8 mouse cellular contexts compared by ENCODE assay signal in genomic region chr19:32292067-32292739, GRCm38 (mm10).
DNase-seq lines count a peak whose midpoint lies in the region; ATAC-seq and TF ChIP-seq lines count a peak whose summit lies in the region.

No protein-coding gene starts in this region.

- no peaks in the 10 kb centered on the region for H3K36me3 ChIP-seq in forebrain, embryonic 14.5 days (ENCODE audit: control insufficient read depth, insufficient read depth, low read length)
- no peaks in the 10 kb centered on the region for H3K36me3 ChIP-seq in forebrain, embryonic 10.5 days (replicated peaks)
- H3K36me3 ChIP-seq in embryonic facial prominence, embryonic 15.5 days = no peaks in the 10 kb centered on the region
- H3K36me3 ChIP-seq in lung, postnatal 0 days (ENCODE audit: insufficient read depth, low read length) = no peaks in the 10 kb centered on the region

- no peaks in the 10 kb centered on the region for H3K27me3 ChIP-seq in forebrain, embryonic 14.5 days (replicated peaks; ENCODE audit: control insufficient read depth, insufficient read depth, low read length)
- H3K27me3 ChIP-seq in forebrain, embryonic 10.5 days (ENCODE audit: poor library complexity, severe bottlenecking) = no peaks in the 10 kb centered on the region
- H3K27me3 ChIP-seq in embryonic facial prominence, embryonic 15.5 days = no peaks in the 10 kb centered on the region
- H3K27me3 ChIP-seq in lung, postnatal 0 days (replicated peaks; ENCODE audit: insufficient read depth, low read length) = no peaks in the 10 kb centered on the region

- TF ChIP-seq CTCF in lung, postnatal 0 days (IDR thresholded peaks at IDR 0.05) = no peak

- H3K9ac ChIP-seq in forebrain, embryonic 14.5 days (ENCODE audit: low read length) = no peak overlapping the region
- H3K9ac ChIP-seq in embryonic facial prominence, embryonic 15.5 days = no peak overlapping the region
- no peak overlapping the region for H3K9ac ChIP-seq in lung, postnatal 0 days (replicated peaks; ENCODE audit: low read depth)

- 67% methylated on average over 12 of the region's 12 CpGs for WGBS in forebrain, embryonic 14.5 days
- WGBS in forebrain, embryonic 10.5 days = 87% methylated on average over 12 of the region's 12 CpGs
- 51% methylated on average over 12 of the region's 12 CpGs for WGBS in embryonic facial prominence, embryonic 15.5 days
- WGBS in lung, postnatal 0 days = 24% methylated on average over 12 of the region's 12 CpGs

- H3K4me1 ChIP-seq in forebrain, embryonic 14.5 days (ENCODE audit: control insufficient read depth, insufficient read depth, low read length) = 0 out of 2 replicates have a peak, but pooled peaks cover 3% of the 10 kb centered on the region
- H3K4me1 ChIP-seq in forebrain, embryonic 10.5 days = peaks cover 24% of the 10 kb centered on the region
- H3K4me1 ChIP-seq in embryonic facial prominence, embryonic 15.5 days = peaks cover 17% of the 10 kb centered on the region
- H3K4me1 ChIP-seq in lung, postnatal 0 days (ENCODE audit: insufficient read depth, low read depth, low read length) = peaks cover 15% of the 10 kb centered on the region

- no peaks in the 10 kb centered on the region for H3K9me3 ChIP-seq in forebrain, embryonic 14.5 days (replicated peaks; ENCODE audit: control insufficient read depth, low read length)
- H3K9me3 ChIP-seq in forebrain, embryonic 10.5 days = no peaks in the 10 kb centered on the region
- H3K9me3 ChIP-seq in embryonic facial prominence, embryonic 15.5 days (replicated peaks) = no peaks in the 10 kb centered on the region
- H3K9me3 ChIP-seq in lung, postnatal 0 days (ENCODE audit: low read length) = no peaks in the 10 kb centered on the region

- peak; percentile 84; the same call in 1 of the 2 replicates for TF ChIP-seq EP300 in lung, postnatal 0 days (IDR thresholded peaks at IDR 0.05)

- no peak overlapping the region for H3K27ac ChIP-seq in forebrain, embryonic 14.5 days (ENCODE audit: low read depth, low read length)
- no peak overlapping the region for H3K27ac ChIP-seq in forebrain, embryonic 10.5 days
- H3K27ac ChIP-seq in embryonic facial prominence, embryonic 15.5 days (replicated peaks) = peak overlapping the region; percentile 51; the same call in 1 of the 2 replicates
- peak overlapping the region; percentile 51 for H3K27ac ChIP-seq in lung, postnatal 0 days (ENCODE audit: low read length)

- H3K4me3 ChIP-seq in forebrain, embryonic 14.5 days (ENCODE audit: low read depth, low read length) = no peak overlapping the region
- no peak overlapping the region for H3K4me3 ChIP-seq in forebrain, embryonic 10.5 days
- no peak overlapping the region for H3K4me3 ChIP-seq in embryonic facial prominence, embryonic 15.5 days (replicated peaks)
- no peak overlapping the region for H3K4me3 ChIP-seq in lung, postnatal 0 days (ENCODE audit: low read depth, low read length)

- DNase-seq in forebrain, embryonic 14.5 days (ENCODE audit: low spot score) = peak; percentile 14
- DNase-seq in forebrain, embryonic 10.5 days (ENCODE audit: extremely low spot score, low spot score) = no peak
- peak; percentile 70 for DNase-seq in Muller cell, postnatal 12 days (ENCODE audit: inconsistent ontology term)
- DNase-seq in lung, postnatal 0 days (ENCODE audit: low spot score) = peak; percentile 93
- no peak for DNase-seq in layer of hippocampus, adult 11-12 months (ENCODE audit: low spot score)
- no peak for DNase-seq in frontal cortex, postnatal 25 days (ENCODE audit: low spot score in 2 of 2)

- no peak for ATAC-seq in forebrain, embryonic 14.5 days
- 0 out of 2 replicates have a peak, but pooled peaks have one; percentile 24 for ATAC-seq in embryonic facial prominence, embryonic 15.5 days (ENCODE audit: insufficient number of reproducible peaks, low FRiP score, low TSS enrichment, low read depth)
- peak; percentile 92 for ATAC-seq in inflammation-experienced regulatory T-cells, adult 6 months
- peak; percentile 85 for ATAC-seq in lung, postnatal 0 days

- no peak overlapping the region for H3K4me2 ChIP-seq in forebrain, embryonic 14.5 days (ENCODE audit: low read length)
- H3K4me2 ChIP-seq in embryonic facial prominence, embryonic 15.5 days (replicated peaks) = no peak overlapping the region
- H3K4me2 ChIP-seq in lung, postnatal 0 days (replicated peaks; ENCODE audit: low read depth, low read length) = peak overlapping the region; percentile 25

Comparison
In these comparisons a context has a peak if more than half of its experiments do, and no peak if none do; other contexts are left out.
1. DNase-seq: peak in forebrain, embryonic 14.5 days (single experiment), Muller cell, postnatal 12 days (single experiment) and lung, postnatal 0 days (single experiment); none in forebrain, embryonic 10.5 days (single experiment), layer of hippocampus, adult 11-12 months (single experiment) and frontal cortex, postnatal 25 days (0 of 2).
2. H3K27ac ChIP-seq: peak in embryonic facial prominence, embryonic 15.5 days (single experiment) and lung, postnatal 0 days (single experiment); none in forebrain, embryonic 14.5 days (single experiment) and forebrain, embryonic 10.5 days (single experiment).